Mouse (Mus musculus) left cerebral cortex, adult 8-10 months (tissue): ENCODE data around the gene AA986860. TPM values are rescaled to one million over a fixed set of nuclear protein-coding genes. Genes with fewer than 3 reads are reported as not detected.

Source experiments
- DNase-seq, 2 experiments: peaks; one replicate each; pipeline ENCODE4 v3.0.0; 2022; ENCODE audit warnings: low spot score in 2 of 2
- total RNA-seq, 4 experiments: library from RNA; stranded (reverse); gene quantifications; 2 replicates each; pipeline ENCODE4 v1.2.4; 2022

The AA986860 gene
- total RNA-seq: 1 to 10 TPM; 1.9 to 2.5 (median 2.1) TPM

DNA sequence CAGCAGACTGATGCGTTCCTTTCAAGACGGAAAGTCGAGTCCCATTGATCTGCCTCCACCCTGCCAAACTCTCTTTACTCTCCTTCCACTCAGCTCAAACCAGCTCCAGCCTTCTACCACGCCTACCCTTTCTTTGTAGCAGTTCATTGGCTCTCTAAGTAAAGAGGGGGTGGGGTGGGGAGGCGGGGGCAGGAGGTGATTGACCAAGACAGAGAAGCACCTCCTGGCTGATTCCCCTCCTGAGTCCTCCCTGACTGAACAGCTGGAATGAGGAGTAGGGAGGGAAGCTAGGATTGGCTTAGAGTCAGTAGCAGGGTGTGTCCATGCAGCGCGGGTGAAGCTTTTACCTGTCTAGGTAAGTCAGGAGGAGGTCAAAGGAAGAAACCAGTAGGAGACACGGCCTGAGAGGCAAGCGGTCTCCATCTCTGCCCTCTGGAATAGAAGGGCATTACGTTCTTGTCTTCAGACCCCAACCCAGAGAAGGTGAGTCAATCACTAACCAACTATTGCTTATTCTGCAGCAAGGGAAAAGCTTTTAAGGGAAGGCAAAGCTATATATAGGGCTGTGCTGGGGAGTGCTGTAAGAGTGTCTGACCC, at the start of gene AA986860:
Gene AA986860, plus strand, starts transcription at position 236 of the 597 bp plus-strand sequence.
- no peak for DNase-seq

DNA sequence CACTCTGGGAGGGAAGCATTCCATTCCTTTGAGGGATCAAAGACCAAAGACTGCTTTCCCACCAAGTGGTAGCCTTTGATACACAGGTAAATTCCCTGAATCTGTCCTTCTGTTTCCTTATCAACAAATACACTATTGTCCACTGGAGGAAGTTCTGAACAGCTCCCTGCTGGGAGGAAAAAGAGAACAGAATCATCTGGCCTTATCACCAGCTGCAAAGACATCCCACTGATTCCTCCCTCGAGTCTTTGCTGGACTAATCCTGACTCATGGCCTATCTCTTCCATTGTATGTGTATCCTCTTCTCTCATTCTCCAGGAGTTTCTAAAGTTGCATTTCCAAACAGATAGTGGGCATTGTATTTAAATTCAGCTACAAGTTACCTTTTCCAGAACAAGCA, 47.9 kb upstream of the AA986860 start:
- no peak for DNase-seq

DNA sequence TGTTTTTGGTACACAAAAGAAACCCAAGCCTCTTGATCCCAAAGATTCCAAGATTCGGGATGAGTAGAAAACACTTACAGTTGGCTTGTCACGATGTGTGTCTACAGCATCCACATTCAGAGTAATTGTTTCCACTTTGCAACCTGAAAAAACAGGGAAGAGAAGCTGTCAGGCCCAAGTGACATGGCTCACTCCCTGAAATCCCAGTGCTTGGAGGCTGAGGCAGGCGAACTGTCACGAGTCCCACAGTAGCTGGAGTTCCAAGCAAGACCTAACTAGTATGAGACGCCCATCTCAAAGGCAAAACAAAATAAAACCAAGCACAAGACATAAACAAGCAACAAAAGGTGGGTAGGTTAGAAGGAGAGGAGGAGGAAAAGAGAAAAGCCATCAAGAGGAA, 33.2 kb upstream of the AA986860 start:
- no peak for DNase-seq

DNA sequence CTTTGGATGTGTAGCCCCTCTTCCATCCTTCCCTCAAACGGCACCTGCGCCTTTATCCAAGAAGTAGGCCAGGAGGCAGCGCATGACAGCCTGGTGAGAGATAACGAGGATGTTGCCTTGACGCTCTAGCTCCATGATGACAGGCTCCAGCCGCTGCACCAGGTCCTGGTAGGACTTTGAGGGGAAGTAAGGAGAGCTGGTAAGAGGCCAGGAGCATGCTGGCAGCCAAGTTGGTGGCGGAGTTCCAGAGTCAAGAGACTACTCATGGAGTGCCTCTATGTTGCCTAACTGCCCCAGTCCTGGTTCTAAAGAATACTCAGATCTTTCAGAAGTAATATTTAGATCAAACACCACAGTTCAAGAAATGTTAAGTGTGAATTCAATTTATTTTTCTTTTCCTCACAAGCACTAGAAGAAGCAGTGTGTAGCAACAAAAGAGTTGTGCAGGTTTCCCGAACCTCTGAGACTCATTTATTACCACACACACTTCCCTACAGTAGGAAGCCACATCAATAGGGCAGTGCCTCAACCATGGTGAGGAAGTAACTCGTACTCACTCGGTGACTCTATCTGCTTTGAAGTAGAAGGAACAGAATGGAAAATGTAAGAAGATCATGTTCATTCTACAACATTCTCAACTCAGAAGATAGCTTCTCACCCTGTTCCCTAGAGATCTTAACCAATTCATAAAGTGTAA, 31.7 kb upstream of the AA986860 start:
- peak in 1 of 2 experiments; percentile 22 for DNase-seq

DNA sequence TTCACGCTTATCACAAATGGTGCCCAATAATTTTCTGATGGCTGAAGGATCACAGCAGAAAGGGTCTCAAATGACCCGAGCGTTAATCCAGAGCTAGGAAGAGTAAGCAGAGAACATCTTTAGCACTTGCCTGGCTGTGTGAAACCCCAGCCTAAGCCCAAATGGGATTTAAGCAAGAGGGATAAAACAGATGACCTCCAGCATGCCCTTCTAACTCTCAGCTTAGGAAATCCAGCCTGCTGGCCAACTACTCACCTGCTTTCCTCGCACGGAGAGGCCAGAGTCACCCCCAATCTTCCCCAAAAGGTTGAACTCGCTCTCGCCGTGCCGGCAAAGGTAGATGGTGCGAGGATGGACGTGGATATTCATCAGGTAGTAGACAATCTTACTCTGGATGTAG, 29.8 kb upstream of the AA986860 start:
- no peak for DNase-seq

DNA sequence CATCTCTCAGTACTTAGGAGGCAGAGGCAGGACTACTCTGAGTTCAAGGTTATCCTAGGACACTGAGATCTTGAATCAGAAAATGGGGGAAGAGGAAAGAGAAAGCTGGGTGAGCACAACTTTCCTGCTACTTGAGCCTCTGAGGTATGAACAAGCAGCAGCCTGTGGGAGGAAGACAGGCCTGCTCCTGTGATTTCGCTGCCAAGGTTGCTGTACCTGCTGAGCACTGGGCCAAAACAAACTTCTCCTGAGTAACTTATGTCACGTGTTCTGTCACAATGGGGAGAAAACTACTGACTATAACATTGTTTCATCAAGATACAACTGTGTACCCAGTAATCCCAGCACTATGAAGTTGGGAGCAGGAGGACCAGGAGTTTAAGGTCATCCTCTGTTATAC, 28.2 kb upstream of the AA986860 start:
- DNase-seq: no peak

DNA sequence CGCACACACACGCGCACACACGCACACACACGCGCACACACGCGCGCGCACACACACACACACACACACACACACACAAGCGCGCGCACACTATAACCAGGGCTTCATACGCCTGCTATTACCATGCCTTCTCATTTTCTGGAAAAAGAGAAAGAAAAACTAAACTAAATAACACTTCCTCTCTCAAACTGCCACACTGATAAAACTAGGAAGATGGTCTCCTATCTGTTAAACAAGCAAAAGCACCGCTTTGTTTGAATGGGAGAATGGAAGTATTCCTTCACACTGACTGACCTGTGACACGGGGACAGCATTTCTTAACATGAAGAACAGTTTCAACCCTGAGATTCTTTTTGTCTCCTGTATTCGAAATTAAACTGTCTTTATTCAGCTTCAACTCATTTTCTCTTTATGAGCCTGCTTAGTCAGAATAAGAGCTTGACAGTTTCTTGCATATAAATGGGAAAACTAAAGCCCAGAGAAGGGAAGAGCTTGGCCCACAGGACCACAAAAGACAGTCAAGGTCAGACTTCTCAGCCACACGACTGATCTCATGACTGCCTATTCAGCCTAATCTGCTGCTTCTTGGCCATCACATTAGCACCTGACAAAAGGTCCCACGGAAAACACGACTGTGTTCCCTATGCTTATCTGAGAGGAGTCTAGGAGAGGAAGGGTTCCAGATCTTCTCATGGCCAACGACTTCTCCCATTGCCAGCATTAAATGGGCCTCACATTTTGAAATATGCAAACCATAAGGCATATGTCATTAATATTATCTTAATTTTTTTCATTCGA, 21.3 kb upstream of the AA986860 start:
- DNase-seq: no peak

DNA sequence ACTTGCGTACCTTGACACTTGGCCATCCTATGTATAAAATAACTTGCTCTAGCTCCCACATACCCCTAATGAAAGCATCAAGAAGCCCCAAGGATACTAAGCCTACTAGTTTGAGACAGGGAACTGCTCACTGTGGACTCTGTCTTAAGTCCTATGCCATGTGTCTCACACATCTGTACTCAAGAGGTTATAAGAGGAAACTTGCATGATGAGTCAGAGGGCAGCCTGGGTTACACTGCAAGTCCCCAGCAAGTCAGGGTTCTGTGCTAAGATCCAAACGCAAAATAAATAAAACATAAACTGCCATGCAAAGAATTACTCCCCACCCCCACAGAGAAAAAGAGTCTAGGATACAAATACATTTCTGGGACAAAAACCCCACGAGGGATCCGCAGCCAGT, 17.7 kb upstream of the AA986860 start:
- no peak for DNase-seq

DNA sequence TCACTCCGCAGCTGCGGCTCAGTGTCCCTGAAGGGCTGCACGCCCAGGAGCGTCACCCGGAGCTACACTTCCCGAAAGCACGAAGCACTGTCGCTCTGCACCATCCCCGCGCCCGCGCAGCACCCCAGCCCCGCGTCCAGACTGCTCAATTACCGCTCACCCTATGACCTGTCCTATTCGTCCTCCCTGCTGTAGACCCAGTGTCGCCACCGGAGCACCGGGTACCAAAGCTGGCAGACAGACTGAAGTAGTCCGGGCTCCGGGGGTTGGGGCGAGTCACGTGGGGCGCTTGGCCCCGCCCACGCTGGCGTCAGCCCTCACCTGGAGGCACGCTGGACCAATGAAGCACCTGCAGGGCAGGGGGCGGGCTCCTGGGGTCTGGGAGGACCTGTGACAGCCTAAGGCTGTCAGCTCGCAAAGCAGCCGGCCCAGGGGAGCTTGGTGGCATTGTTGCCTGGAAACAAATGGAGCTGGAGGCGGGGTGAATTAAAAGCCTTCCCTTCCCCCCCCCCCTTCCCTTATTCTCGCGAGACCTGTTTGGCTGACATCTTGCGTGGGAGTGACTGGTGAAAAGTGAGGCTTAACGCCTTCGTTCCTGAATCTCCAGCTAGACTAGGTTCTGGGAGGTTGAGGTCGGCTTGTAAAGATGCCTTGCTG, 16.1 kb upstream of the AA986860 start, which contains the start of gene Gm29427:
Gene Gm29427, minus strand, starts transcription at position 239 of the 657 bp plus-strand sequence.
- peak; percentile 95 to 97 for DNase-seq

DNA sequence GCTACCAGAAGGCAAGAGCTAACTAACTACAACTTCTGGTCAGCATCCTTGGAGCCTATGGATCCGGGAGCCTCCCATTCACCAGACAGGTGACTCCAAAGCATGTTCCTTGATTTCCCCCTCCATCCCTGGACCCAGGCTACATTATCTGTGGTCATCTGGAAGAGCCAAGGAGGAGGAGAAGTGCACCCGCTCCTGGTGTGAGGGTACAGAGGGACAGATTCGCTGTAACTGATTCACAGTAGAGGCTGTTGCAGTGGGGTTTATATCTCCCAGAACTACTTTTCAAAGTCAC, 15.6 kb upstream of the AA986860 start:
- DNase-seq: no peak

DNA sequence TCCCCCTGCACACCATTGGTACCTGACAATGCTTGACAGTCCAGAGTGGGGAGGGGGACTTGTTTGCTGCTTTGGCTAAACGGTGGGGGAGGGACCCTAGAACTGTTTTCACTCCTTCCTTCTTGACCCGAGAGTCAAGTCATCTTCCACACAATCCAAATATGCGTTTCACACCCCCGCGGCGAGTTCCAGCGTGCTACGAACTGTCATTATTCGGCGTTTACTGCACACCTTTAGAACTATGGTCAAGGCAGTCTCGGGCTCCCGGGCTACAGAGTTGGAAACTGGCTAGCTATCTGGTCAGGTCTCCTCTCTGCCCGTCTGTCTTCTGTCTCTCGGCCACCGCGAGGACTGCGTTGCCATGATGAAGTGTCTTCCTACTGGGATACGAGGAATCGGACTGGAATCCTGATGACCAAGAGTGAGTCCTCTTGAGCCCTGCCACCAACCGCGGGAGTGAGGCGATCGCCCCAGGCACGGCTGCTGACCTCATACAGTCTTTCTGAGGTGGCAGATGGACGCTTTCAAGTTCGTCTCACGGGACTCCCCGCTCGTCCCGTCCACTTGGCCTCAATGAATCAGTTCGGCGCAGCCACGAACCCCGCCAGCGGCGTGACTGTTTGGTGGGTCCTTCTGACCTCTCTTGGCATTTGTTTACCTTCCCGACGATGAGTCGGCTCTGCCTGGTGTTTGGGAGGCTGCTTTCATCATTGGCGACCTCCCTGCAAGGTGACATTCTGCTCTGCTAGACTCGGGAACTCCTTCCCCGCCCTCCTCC, 15.1 kb upstream of the AA986860 start:
- peak; percentile 19 to 49 for DNase-seq

DNA sequence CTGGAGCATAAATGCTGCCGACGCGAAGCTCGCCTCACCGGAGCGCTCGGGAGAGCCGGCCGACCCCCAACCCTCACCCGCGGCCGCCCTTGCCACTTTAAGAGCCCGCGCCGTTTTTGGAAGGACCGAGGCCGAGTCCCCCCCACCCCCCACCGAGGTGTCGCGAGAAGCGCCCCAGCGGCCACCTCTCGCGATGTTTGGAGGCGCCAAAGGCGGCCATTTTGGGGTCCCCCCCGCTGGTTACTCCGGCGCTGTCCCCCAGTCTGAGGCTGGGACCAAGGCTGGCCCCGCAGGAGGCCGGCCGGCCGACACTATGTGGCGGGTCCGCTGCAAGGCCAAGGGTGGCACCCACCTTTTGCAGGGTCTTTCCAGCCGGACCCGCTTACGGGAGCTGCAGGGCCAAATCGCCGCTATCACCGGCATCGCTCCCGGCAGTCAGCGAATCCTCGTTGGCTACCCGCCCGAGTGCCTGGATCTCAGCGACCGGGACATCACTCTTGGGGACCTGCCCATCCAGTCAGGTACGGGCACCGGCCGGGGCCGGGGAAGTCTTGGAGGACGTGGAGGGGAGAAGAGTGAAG, 14.4 kb upstream of the AA986860 start, which contains the start of gene Yod1:
Gene Yod1, plus strand, starts transcription at position 37 of the 581 bp plus-strand sequence.
- DNase-seq: peak; percentile 75 to 77

DNA sequence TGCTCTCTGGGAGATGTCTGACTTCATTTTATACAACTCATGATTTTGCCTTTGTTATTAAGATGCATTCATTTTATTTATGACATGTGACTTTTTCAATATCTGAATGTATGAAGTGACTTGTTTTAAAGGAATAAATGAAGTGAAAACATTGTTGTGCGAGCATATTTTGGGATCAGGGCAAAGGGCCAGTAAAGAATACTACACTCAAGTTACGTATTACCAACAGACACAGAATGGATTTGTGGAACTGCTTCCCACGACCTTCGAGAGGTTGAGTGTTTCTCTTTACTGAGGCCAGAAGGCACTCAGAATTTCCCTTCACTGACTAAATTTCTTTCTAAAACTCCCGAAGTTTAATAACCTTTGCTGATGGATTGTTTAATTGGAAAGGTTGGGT, 7.6 kb upstream of the AA986860 start:
- no peak for DNase-seq

DNA sequence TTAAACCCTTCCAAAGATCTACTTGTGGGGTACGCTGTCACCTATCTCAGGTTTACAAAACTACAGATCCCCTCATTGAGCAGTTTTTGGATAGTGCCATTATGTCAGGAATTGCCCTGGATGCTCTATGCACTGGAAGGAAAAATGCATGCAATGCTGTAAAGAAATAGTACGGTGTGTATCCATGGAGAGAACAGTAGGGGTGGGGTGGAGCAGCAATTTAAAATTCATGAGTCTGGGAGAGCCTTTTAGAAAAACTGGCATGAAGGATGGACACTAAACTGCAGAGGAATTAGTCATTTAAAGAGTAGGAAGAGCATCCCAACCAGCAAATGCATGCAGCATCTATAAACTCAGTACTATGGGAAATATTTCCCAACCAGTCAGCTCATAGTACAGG, 5.4 kb upstream of the AA986860 start:
- DNase-seq: no peak

DNA sequence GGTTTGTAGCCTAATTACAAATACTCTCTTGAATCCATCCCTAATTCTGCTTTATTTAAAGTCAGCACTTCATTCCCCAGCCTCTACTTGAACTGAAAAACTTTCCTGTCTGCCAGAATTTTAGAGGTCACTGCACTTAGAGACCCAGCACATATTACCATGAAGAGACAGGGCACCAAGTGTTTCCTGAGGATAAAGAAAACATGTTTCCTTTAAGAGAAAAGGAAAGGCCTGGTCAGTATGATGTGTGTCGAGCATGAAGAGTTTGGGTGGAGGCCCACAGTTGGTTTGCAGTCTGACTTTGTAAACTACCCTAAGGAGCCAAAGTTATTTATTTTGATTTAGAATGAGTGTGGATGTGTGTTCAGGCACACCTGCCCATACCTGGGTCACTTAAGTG, 3.7 kb upstream of the AA986860 start:
- no peak for DNase-seq

DNA sequence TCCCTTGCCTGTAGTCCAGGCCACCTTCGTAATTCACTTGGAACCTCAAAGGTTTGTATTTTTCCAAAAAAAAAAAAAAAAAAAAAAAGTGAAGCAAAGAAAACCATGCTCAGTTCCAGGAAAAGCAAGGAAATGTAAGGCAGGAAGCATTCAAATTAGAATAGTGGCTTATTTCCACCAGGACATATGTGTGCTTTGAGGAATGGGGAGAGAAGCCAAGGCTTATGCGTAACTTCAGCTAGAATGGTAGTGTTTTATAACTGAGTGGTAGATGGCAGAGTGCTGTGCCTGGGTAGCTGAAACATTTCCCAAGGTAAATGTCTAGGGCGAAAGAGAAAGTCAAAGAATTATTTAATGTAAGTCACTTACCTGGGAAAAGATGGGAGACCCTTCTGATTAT, 3.1 kb upstream of the AA986860 start:
- DNase-seq: no peak

DNA sequence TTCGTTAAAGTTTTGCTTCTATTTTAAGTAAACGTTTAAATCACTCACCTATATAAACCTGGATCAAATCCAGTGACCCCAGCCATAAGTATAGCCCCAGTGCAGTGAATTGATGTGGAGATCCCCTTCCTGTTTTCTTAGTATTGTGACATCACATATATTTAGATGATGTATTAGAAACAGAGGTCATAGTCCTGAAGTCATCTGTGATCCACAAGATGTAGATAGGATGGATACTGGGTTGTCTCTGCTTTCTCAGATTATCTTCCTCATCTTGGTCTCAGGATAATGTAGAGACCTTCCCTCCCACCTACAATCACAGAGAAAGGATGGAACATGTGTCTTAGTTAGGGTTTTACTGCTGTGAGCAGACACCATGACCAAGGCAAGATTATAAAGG, 2.6 kb upstream of the AA986860 start, which contains the start of gene Pfkfb2:
Gene Pfkfb2, minus strand, starts transcription at position 101 of the 400 bp plus-strand sequence.
- no peak for DNase-seq

DNA sequence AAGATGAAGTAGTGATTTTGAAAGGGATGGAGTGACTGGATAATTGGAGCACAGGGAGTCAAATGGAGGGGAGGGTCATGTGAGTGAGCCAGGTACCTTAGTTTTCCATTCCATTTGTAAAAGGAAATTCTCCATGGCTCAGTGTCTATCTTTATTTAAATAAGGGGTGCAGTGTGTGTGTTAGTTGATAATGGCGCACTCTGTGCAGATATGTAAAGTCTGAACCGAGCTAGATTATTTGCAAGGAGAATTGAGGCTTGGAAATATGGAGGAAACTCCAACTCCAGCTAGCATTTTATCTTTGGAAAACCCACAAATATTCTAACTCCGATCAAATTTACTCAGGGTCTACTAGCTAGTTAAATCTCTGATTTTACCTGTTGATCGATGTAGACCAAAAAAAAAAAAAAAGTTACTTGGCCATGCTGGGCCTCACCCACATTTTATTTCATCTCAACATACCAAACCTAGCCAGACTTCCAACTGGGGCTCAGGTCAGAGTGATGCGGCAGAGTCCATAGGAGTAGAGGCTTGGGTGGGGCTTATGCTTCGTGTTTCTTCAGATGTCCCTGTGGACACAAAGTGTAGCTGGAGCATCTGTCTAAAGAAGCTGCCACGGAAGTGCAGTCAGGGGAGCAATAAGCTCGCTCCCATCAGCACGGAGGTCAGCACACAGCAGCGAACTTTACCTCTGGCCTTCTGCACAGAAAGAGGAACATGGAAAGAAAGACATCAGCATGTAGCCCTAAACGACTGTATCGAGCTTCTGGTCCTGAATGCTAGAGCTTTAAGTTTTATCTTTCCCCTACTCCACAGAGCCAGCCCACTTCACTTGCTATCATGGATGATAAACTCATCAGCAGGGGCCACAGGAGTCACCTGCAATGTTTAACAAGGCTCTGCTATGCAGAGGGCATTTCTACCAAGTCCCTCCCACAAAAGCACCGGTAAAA, 1.2 kb downstream of the AA986860 start:
- DNase-seq: no peak

DNA sequence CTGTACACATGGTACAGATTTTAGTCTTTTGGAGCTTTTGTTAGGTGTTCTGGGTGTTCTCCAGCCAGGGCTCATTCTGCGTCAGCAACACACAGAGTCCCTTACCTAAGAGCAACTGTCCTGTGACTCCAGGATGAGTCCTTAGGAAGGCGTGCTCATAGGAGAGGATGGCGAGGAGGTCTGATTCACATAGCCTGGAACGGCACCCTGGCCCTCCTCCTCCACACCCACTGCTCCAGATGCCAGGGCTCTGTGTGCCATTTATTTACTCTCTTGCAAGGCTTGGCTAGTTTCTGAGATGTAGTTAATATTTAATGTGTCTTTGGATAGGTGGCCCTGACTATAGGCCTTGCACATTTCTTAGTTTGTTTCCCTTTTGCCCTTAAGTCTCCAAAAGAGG, 1.9 kb downstream of the AA986860 start:
- DNase-seq: peak in 1 of 2 experiments; percentile 43

DNA sequence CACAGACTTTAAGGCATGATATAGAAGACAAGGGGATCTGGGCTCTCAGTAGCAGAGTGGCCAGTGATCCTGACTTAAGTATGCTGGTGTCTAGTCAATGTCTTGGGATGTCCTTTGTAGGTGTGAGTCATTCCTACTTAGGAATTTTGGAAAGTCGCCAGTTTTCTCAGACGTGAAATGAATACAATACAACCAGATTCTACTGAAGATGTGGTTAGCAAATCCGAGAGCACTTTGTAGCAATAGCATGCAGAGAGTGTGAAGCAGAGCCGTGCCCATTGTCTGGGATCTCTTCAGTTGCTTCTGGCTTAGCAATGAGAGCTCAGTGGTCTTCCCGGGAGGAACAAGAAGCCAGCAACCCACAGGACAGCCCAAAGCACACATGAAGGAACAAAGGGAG, 2.7 kb downstream of the AA986860 start:
- DNase-seq: no peak
